Mouse (Mus musculus): ENCODE data around the gene Tlcd2. TPM values are rescaled to one million over a fixed set of nuclear protein-coding genes. Genes with fewer than 3 reads are reported as not detected.

Tlcd2 gene
- total RNA-seq, 2 experiments from 2014 or later, result 0.56 TPM; not detected in 1

DNA sequence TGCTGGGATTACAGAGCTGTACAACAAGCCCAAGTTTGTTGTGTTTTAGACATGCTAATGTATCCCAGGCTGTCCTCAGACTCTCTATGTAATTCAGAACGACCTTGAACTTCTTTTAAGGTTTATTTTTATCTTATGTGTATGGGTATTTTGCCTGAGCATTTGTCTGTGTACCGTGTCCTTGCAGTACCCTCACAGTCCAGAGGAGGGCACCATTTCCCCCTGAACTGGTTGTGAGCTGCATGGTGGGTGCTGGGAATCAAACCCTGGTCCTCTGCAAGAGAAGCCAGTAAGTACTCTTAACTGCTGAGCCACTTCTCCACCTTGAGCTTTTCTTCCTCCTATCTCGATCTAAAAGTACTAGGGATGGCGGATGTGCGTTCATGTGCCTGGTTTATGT, 27.4 kb upstream of the Tlcd2 start:
- no peak for DNase-seq (ENCODE audit: low spot score in 2 of 2)
- H3K27ac ChIP-seq, result no peak overlapping the region
- no peak overlapping the region for H3K4me3 ChIP-seq
- peak; percentile 51 for TF ChIP-seq CTCF (conservative IDR thresholded peaks at IDR 0.05)

DNA sequence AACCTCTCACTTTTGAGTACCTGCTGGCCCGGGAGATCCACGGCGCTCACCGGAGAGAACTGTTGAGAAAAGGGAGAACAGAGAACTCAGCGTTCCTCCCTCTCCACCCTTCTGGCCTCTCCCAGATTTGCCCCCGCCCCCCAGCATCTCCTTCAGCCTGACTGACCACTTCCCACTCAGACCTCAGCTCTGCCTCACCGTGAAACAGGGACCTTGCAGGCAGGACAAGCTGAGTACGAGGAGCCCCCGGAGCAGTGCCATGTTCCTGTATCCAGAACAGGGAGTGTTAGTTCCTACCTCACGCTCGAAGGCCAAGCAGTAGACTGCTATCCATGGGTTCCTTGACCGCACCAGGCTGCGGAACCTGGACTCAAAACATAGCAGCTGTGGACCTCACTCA, 23.3 kb upstream of the Tlcd2 start:
- Histone ChIP-seq H3K4me3 (no peak overlapping the region), H3K27ac (no peak overlapping the region)
- no peak for TF ChIP-seq CTCF (conservative IDR thresholded peaks at IDR 0.05)
- no peak for DNase-seq (ENCODE audit: low spot score in 2 of 2)

DNA sequence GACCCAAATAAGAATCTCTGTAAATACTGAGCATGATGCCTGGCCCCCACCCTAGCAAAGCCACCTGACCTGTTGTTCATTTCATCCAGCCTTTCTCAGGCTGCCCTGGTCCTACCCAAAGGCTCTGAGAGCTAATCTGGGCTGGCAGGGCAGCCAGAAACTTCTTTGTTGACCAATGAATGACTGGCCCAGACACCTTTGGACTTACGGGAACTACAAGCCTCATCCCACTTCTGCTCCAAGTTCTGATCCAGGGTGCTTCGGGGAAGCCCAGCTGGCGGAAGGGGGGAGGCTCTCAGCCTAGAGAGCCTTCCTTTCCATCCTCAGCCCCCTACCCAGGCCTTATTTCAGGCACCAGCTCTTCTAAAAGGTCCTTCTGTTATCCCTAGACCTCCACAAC, 22.7 kb upstream of the Tlcd2 start:
- TF ChIP-seq CTCF (conservative IDR thresholded peaks at IDR 0.05), result no peak
- DNase-seq (ENCODE audit: low spot score in 2 of 2), result no peak
- Histone ChIP-seq H3K27ac (peak overlapping the region; percentile 18; the same call in 1 of the 2 replicates), H3K4me3 (no peak overlapping the region)

DNA sequence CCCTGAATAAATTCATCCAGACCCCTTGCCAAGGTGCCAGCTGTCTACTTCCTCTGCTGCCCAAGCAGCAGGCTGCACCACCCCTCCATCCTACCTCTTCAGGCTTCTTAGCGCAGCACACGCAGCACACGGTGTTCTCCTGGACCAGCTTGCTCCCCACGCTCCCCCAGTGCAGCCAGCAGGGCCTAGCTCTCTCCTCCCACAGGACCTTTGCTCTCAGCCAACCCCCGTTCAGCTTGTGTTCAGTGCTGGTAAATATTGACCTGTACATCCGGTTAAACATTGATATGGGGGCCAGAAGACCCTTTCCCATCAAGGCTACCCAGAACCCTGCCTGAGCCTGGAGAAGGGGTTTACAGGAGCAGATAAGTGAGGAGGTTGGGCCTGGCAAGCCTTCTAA, 22.2 kb upstream of the Tlcd2 start, which contains the start of gene Serpinf2:
Gene Serpinf2 (minus strand): TSS at position 229 of the 400 bp plus-strand sequence.
- TF ChIP-seq CTCF (conservative IDR thresholded peaks at IDR 0.05), result no peak
- H3K4me3 ChIP-seq, result no peak within 1 kb of the TSS
- no peak for DNase-seq (ENCODE audit: low spot score in 2 of 2)
- peak within 1 kb of the TSS; percentile 18; the same call in 1 of the 2 replicates for H3K27ac ChIP-seq

DNA sequence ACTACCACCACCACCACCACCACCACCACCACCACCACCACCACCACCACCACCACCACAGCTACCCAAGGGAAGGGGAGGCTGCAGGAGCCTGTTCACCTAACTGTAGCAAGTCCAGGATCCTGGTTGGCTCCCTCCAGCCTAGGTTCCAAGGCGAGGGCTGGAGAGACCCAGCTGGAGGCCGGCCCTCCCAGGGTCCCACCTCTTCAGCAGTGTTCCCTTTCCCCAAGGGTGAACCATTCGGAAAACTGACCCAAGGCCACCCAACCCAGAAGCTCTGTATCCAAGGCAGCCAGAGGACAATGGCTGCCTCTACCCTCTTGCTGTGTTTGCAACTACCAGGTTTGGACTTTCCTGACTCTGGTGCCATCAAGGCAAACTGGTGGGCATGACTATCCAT, 21.6 kb upstream of the Tlcd2 start:
- no peak for DNase-seq (ENCODE audit: low spot score in 2 of 2)
- no peak overlapping the region for H3K4me3 ChIP-seq
- TF ChIP-seq CTCF (conservative IDR thresholded peaks at IDR 0.05), result no peak
- H3K27ac ChIP-seq, result no peak overlapping the region

DNA sequence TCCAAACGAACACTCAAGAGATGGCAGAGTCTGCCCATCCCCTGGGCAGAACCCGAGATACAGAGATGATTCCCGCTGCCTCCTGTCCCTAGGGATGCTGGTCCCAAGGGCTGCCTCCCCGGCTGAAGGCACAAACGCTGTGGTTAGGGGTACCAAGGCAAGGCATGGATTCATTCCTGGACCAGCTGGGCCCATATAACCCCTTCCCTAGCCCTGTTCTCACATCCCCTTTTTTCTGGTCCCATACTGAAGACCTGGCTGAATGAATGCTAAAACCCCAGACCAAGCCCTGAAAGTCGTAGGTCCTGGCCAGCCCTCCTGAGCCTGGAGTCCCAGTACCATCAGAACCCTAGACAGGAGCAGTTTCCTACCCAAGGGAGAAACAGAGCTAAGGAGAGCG, 20.5 kb upstream of the Tlcd2 start:
- no peak for TF ChIP-seq CTCF (conservative IDR thresholded peaks at IDR 0.05)
- H3K27ac ChIP-seq, result 0 out of 2 replicates have a peak overlapping the region, but pooled peaks have one; percentile 28
- no peak for DNase-seq (ENCODE audit: low spot score in 2 of 2)
- no peak overlapping the region for H3K4me3 ChIP-seq

DNA sequence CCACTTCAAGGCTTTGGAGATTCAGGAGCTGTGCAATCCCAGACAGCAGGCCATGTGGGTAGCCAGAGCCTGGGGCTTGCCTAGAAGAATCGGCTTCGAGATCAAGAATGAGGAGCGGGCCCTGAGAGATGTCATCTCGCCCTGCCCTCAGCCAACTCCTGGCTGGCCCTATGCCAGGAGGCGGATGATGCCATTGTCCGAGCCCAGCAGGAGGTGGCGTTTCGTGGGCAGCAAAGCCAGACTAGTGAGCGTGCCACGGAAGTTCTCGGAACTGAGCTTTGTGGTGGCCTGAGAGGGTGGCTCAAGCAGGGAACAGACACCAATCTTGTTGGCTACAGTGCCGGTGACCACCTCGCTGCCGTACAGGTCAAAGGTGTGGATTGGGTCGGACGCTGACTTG, 19.9 kb upstream of the Tlcd2 start:
- no peak for TF ChIP-seq CTCF (conservative IDR thresholded peaks at IDR 0.05)
- no peak for DNase-seq (ENCODE audit: low spot score in 2 of 2)
- Histone ChIP-seq H3K4me3 (no peak overlapping the region), H3K27ac (0 out of 2 replicates have a peak overlapping the region, but pooled peaks have one; percentile 28)

DNA sequence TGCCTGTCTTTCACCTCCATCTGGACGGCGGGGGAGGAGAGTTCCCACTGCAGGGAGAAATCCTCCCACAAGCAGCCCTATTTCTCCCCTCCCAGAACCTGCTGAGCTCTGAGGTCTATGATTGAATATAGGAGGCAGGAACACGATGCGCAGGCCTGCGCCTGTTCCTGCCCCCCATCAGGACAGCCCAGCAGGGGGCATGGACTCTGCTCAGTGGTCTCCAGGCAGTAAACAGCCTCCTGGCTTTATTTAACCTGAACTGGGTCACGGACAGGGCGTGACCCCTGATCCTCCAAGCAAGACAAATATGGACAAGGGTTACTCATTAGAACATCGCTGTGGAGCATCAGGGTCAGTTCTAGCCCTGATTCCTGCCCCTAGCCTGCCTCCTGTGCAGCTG, 17.8 kb upstream of the Tlcd2 start:
- TF ChIP-seq CTCF (conservative IDR thresholded peaks at IDR 0.05), result no peak
- no peak for DNase-seq (ENCODE audit: low spot score in 2 of 2)
- H3K27ac ChIP-seq, result peak overlapping the region; percentile 88
- no peak overlapping the region for H3K4me3 ChIP-seq

DNA sequence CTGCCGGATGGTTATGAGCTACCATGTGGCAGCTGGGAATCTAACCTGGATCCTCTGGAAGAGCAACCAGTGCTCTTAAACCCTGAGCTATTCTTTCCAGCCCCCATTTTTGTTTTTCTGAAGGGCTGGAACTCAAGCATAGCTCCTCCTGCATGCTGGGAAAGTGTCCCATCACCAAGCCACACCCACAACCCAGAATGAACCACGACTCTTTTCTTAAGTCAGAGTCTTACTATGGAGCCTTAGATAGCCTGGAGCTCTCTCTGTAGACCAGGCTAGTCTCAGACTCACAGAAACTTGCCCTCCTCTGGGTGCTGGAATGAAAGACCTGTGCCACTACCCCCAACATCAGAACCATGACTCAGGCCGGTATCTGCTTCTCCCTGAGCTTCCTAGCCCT, 12.9 kb upstream of the Tlcd2 start:
- no peak for DNase-seq (ENCODE audit: low spot score in 2 of 2)
- TF ChIP-seq CTCF (conservative IDR thresholded peaks at IDR 0.05), result no peak
- H3K4me3 ChIP-seq, result no peak overlapping the region
- H3K27ac ChIP-seq, result no peak overlapping the region

DNA sequence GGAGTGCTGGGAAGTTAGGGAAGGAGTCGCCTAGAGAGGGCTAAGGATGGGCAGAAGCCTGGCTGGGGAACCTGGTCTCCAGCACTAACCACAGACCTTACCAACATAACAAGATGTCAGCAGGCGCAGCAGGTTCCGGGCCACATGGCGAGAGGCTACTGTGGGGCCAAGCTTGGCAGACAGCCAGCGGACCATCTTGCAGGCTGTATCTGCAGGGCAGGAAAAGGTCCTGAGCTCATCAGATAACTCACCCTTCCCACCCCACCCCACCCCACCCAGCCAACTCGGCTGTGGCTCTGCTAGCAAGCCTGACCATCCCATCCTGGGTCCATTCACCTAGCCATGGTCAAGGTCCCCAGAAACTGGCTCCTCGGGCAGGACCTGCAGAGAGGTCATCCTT, 11.8 kb upstream of the Tlcd2 start:
- Histone ChIP-seq H3K27ac (no peak overlapping the region), H3K4me3 (no peak overlapping the region)
- no peak for DNase-seq (ENCODE audit: low spot score in 2 of 2)
- no peak for TF ChIP-seq CTCF (conservative IDR thresholded peaks at IDR 0.05)

DNA sequence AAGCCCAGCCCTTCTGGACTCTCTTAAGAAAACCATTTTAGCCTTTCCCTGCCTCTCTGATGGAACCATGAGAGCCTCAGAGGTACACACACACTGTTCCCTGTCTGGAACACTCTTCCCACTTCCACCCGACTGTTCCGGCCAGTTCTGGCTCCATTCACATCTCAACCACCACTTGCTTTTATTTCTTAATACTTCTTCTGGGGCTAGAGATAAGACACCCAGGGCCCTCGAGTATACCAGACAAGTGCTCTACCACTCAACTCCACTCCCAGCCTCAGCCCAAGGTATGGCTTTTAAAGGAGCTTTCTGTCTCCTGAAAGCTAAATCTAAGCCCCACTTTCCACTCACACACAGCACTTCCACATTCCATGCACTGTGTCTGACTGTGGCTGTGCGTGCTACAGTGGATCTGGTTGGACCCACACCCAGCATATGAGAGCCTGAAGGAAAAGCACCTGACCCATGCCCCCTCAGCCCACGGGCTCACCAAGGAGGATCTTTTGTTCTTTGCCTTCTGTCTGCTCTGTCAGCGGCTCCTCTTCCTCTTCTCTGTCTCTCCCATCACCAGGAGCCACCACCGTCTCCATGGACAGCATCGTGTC, 11.1 kb upstream of the Tlcd2 start:
- Histone ChIP-seq H3K27ac (no peak overlapping the region), H3K4me3 (peak overlapping the region; percentile 26; the same call in 1 of the 2 replicates)
- no peak for TF ChIP-seq CTCF (conservative IDR thresholded peaks at IDR 0.05)
- DNase-seq (ENCODE audit: low spot score in 2 of 2), result no peak

DNA sequence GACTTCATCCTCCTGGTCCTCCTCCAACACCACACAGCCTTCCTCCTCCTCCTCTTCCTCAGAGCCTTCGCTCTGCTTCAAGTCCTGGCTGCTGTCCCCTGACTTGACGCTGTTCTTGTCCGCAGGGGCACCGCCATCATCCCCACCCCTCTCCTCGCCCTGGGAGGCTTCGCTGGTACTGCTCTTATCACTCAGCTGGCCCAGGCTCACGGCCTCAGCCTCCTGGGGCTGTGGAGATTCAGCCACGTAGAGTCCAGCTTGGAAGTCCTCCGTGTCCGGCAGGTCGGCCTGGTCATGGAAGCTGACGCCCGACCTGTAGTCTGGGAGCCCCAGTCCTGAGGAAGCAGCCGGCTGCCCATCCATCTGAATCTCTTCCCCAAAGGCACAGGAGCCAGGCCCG, 10.6 kb upstream of the Tlcd2 start:
- no peak for DNase-seq (ENCODE audit: low spot score in 2 of 2)
- TF ChIP-seq CTCF (conservative IDR thresholded peaks at IDR 0.05), result no peak
- peak overlapping the region; percentile 26; the same call in 1 of the 2 replicates for H3K4me3 ChIP-seq

DNA sequence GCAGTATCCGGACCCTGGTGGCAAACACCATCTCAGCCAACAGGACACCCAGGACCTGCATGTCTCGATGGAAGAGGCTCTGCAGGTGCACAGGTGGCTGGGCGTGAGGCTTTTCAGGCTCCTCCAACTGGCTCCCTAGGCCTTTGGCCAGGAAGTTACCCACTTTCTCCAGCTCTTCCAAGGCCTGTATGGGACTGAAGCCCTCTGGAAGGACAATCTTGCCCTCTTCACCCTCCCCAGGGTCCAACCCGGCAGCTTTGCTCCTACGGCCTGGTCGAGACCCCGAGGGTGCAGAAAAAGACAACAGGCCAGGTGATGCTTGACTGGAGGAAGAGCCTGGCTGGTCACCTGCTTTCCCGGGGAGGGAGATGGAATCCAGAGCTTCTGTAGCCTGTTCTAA, 9.4 kb upstream of the Tlcd2 start:
- DNase-seq (ENCODE audit: low spot score in 2 of 2), result no peak
- H3K27ac ChIP-seq, result no peak overlapping the region
- TF ChIP-seq CTCF (conservative IDR thresholded peaks at IDR 0.05), result no peak
- H3K4me3 ChIP-seq, result no peak overlapping the region

More for the DNA sequence above, 10.6 kb upstream of the Tlcd2 start:
- no peak overlapping the region for H3K27ac ChIP-seq

DNA sequence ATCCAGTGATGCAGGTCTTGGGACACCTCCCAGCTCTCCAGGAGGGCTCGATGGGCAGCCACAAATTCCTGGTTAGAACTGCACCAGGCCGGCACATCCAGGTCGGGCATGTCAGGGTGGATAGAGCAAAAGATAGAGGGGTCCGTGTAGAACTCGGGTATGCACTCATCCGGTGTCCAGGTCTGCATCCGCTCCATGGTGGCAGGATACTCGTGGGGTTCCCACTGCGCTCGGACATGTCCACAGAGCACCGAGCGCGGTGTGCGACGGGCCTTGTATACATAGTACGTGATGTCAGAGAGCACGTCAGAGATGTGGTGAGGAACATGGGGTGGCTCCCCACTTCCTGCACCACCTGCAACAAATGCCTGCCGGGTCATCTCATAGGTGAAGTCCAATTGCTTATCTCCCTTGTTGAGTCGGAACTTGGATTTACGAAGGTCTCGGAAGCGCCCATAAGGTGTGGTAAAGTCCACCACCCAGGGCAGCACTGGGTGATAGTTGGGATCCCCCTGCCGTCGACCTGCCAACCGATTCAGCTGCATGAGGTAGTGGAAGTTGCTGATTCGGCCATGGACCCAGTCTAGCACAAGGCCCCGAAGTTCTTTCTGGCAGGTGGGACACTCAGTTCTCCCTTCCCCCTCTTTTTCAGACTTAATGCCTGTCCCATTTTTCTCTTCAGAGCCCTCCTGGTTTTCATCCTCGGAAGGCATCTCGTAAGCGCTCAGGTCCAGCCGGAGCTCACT, 8.5 kb upstream of the Tlcd2 start:
- Histone ChIP-seq H3K27ac (no peak overlapping the region), H3K4me3 (no peak overlapping the region)
- no peak for TF ChIP-seq CTCF (conservative IDR thresholded peaks at IDR 0.05)
- DNase-seq (ENCODE audit: low spot score in 2 of 2), result no peak
